Mouse (Mus musculus): ENCODE measurements around the gene Lhx2. TPM values are rescaled to one million over a fixed set of nuclear protein-coding genes. Genes with fewer than 3 reads are reported as not detected.

The Lhx2 gene
- 0.09 and 0.44 TPM in 2 replicates for polyA plus RNA-seq (2015; fragmentation: Nextera tagmentation; extraction: Ambion mirVana)

DNA sequence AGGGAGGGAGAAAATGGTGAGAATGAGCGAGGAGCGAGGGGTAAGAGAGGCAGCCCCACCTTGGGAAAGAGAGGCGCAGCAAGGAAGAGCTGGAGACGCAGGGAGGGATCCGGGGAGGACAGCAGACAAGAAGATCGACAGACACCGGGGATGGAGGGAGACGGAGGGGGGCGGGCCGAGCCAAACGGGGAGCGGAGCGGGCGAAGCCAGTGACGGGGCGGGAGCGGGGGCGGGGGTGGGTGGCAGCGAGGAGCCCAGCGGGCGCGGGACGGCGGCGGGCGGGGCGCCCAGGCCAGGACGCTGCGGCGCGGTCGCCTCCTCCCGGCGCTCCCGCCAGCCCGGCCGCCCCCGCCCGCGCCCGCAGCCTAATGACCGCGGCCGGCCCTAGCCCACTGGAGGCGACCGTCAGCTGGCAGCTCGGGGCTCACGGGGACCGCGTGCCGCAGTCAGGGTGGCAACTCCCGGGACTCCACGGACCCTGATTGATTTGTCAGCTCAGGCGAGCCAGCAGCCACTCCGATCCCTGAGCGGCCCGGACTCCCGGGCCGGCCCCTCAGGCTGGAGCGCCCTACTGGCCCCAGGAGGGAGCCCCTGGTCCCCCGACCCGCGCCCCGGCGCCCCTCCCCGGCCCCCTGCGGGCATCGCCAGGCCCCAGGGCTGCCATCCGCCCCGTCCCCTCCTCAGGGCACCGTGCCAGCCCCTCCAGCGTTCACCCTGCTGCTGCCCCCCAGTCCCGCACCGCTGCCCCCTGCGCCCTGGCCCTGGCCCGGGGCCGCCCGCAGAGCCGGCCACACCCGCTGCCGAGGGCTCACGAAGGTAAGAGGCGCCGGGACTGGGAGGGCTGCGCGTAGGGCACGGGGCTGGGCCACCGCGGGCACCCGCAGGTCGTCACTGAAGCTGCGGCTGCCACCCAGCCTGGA lies at the start of gene Lhx2:
Gene Lhx2, plus strand, starts transcription at position 292 of the 920 bp plus-strand sequence.
- 1% methylated on average over 70 of the region's 92 CpGs for WGBS
- peaks cover 86% of the 10 kb centered on the region for H3K27me3 ChIP-seq (replicated peaks)
- peak; percentile 59 for ATAC-seq
- peaks cover 8% of the 10 kb centered on the region for H3K4me1 ChIP-seq (replicated peaks)
- H3K4me2 ChIP-seq (replicated peaks) = peak within 1 kb of the TSS; percentile 89
- no peaks in the 10 kb centered on the region for H3K36me3 ChIP-seq
- 0 out of 2 replicates have a peak within 1 kb of the TSS, but pooled peaks have one; percentile 8 for H3K9ac ChIP-seq
- H3K27ac ChIP-seq = no peak within 1 kb of the TSS
- no peaks in the 10 kb centered on the region for H3K9me3 ChIP-seq
- H3K4me3 ChIP-seq (replicated peaks) = peak within 1 kb of the TSS; percentile 40

DNA sequence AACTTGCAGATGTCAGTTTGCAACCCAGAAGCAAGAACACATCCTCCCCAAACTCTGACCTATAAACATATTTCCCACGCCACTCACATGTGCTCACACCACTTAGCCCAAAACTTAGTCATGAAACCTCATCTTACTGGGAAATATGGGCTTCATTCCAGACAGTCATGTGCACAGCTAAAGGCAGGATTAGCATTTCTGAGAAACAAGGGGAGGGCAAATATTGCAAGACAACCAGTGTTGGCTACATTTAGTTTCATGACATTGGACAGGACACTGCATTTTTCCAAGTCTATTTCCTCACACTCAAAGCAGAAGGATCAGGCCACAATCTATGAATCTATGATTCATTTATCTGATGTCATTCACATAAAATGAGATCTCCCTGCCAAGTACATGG lies 47.6 kb upstream of the Lhx2 start:
- no peak overlapping the region for H3K27ac ChIP-seq
- ATAC-seq = no peak
- H3K9me3 ChIP-seq = no peaks in the 10 kb centered on the region
- H3K4me2 ChIP-seq (replicated peaks) = no peak overlapping the region
- H3K27me3 ChIP-seq (replicated peaks) = no peaks in the 10 kb centered on the region
- H3K4me1 ChIP-seq (replicated peaks) = 0 out of 2 replicates have a peak, but pooled peaks cover 4% of the 10 kb centered on the region
- H3K9ac ChIP-seq = no peak overlapping the region
- no peaks in the 10 kb centered on the region for H3K36me3 ChIP-seq
- 73% methylated on average over 1 of the region's 1 CpGs for WGBS
- no peak overlapping the region for H3K4me3 ChIP-seq (replicated peaks)

DNA sequence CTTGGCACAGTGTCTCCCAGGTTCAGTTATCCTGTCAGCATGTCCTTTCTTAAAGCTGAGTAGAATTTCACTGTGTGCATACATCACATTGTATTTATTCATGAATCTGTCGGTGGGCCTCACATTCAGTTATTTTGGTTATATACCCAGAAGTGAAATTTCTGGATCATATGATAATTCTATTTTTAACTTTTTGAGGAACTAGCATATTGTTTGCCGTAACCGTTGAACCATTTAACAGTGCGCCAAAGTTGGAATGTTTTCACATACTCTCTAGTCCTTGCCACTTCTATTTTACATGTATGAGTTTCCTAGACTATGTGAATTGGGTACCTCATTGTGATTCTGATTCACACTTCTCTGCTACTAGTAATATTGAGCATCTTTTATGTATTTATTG lies 43.1 kb upstream of the Lhx2 start:
- no peak overlapping the region for H3K4me3 ChIP-seq (replicated peaks)
- no peaks in the 10 kb centered on the region for H3K27me3 ChIP-seq (replicated peaks)
- no peak for ATAC-seq
- no peaks in the 10 kb centered on the region for H3K4me1 ChIP-seq (replicated peaks)
- H3K4me2 ChIP-seq (replicated peaks) = no peak overlapping the region
- H3K9me3 ChIP-seq = no peaks in the 10 kb centered on the region
- H3K36me3 ChIP-seq = no peaks in the 10 kb centered on the region
- H3K9ac ChIP-seq = no peak overlapping the region
- WGBS = 89% methylated on average over 4 of the region's 4 CpGs
- no peak overlapping the region for H3K27ac ChIP-seq

DNA sequence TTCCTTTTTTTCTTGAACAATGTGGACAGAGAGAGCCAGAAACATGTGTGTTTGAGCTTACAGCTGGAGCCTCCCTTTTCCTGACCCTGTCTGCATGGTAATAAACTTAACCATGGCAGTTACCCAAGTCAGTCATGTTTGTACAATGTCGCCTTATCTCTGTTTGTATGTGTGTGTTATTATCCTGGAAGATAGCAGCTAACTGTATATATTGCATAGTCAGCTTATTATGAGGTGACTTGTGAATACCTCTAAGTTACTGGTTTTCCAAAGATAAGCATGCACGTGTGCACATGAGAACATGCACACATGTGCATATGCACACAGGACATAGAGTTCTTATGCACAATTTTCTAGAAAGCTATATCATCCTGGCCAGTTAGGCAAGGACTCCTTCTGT lies 38.1 kb upstream of the Lhx2 start:
- WGBS = 63% methylated on average over 2 of the region's 2 CpGs
- H3K4me3 ChIP-seq (replicated peaks) = no peak overlapping the region
- H3K9ac ChIP-seq = no peak overlapping the region
- H3K27me3 ChIP-seq (replicated peaks) = no peaks in the 10 kb centered on the region
- no peaks in the 10 kb centered on the region for H3K36me3 ChIP-seq
- ATAC-seq = no peak
- H3K27ac ChIP-seq = no peak overlapping the region
- no peaks in the 10 kb centered on the region for H3K9me3 ChIP-seq
- no peak overlapping the region for H3K4me2 ChIP-seq (replicated peaks)
- no peaks in the 10 kb centered on the region for H3K4me1 ChIP-seq (replicated peaks)

DNA sequence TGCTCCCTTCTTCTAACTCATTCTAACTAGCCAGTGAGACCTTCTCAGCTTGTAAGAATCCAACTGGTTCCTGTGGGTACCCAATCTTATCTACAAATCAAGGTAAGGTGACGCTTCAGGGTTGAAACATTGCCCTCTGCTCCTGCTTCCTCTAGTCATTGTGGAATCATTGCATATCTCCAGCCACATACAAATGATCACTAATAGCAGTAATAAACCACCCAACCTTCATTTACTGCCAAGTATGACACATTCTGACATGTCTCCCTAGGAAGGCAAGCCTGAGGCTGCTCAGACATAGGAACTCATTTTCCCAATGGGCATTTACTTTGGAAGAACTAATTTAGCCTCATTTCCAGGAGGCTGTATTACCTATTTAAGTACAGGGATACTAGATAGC lies 33.9 kb upstream of the Lhx2 start:
- 64% methylated on average over 1 of the region's 1 CpGs for WGBS
- Histone ChIP-seq H3K9me3 (no peaks in the 10 kb centered on the region), H3K27ac (no peak overlapping the region), H3K4me2 (replicated peaks) (no peak overlapping the region), H3K27me3 (replicated peaks) (no peaks in the 10 kb centered on the region), H3K36me3 (no peaks in the 10 kb centered on the region), H3K9ac (no peak overlapping the region), H3K4me1 (replicated peaks) (no peaks in the 10 kb centered on the region), H3K4me3 (replicated peaks) (no peak overlapping the region)
- peak; percentile 80 for ATAC-seq

DNA sequence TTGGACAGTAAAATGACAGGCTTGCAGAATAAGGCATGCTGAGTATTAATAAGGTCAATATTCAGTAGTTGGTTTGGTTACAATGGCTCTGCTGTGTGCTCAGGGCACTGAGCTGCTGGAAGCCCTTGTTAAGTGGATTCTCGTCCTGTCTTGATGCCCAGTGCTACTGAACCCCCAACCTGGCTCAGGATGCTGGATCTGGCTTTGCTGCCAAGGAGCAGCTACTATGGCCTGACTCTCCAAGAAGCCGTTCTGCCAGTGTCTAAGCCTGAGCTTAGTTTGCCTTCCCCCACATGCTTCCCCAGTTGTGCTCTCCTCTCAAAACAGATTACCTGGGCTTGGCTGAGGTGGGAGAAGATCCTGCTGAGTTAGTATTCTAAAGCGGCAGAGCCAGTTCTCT lies 26.2 kb upstream of the Lhx2 start:
- Histone ChIP-seq H3K27me3 (replicated peaks) (peaks cover 2% of the 10 kb centered on the region; the same call in 1 of the 2 replicates), H3K4me1 (replicated peaks) (no peaks in the 10 kb centered on the region), H3K27ac (no peak overlapping the region), H3K9ac (no peak overlapping the region), H3K4me2 (replicated peaks) (no peak overlapping the region), H3K4me3 (replicated peaks) (no peak overlapping the region), H3K9me3 (no peaks in the 10 kb centered on the region), H3K36me3 (no peaks in the 10 kb centered on the region)
- ATAC-seq = no peak
- WGBS = 41% methylated on average over 3 of the region's 3 CpGs

DNA sequence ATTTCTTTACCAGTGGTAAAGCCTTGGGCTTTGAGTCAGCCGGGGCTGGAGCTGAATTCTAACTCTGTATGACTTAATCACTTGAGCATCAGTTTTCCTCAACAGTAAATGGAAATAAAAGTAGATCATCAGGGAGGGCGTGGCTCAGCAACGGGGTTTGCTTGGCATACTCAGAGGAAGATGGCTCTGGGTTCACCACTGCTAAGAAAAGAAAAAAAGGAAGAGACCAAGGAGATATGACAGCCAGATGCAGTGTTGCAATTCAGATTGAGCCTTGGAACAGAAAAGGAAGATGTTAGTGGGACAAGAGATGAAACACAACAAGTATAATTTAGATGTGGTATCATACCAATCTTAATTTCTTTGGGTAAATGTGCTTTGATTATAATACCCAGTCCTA lies 25.7 kb upstream of the Lhx2 start:
- Histone ChIP-seq H3K36me3 (no peaks in the 10 kb centered on the region), H3K9ac (no peak overlapping the region), H3K4me1 (replicated peaks) (no peaks in the 10 kb centered on the region), H3K27ac (no peak overlapping the region), H3K4me3 (replicated peaks) (no peak overlapping the region), H3K9me3 (no peaks in the 10 kb centered on the region), H3K27me3 (replicated peaks) (peaks cover 2% of the 10 kb centered on the region; the same call in 1 of the 2 replicates), H3K4me2 (replicated peaks) (no peak overlapping the region)
- 46% methylated on average over 3 of the region's 3 CpGs for WGBS
- ATAC-seq = no peak

DNA sequence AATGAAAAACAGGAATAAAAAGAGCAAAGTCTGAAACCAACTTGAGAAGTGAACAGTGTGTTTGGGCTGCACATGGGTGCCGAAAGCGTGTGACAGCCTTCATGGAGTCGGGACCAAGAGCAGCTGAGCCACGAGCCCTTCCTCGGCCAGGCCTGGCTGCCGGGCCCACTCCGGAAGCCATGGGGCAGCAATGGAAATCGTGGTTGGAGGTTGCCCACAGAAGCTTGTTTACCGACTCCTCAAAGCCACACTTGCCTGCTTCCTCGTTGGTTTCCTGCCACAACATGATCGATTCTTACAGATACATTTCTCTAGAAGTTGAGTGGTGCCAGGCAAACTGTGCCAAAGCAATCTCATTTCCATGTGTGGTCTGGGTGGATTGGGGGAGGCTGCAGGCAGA lies 20.0 kb upstream of the Lhx2 start:
- no peak overlapping the region for H3K4me3 ChIP-seq (replicated peaks)
- 83% methylated on average over 11 of the region's 11 CpGs for WGBS
- H3K36me3 ChIP-seq = no peaks in the 10 kb centered on the region
- no peak overlapping the region for H3K9ac ChIP-seq
- no peak overlapping the region for H3K4me2 ChIP-seq (replicated peaks)
- no peak for ATAC-seq
- H3K4me1 ChIP-seq (replicated peaks) = no peaks in the 10 kb centered on the region
- no peaks in the 10 kb centered on the region for H3K9me3 ChIP-seq
- no peak overlapping the region for H3K27ac ChIP-seq
- peaks cover 3% of the 10 kb centered on the region; the same call in 1 of the 2 replicates for H3K27me3 ChIP-seq (replicated peaks)

DNA sequence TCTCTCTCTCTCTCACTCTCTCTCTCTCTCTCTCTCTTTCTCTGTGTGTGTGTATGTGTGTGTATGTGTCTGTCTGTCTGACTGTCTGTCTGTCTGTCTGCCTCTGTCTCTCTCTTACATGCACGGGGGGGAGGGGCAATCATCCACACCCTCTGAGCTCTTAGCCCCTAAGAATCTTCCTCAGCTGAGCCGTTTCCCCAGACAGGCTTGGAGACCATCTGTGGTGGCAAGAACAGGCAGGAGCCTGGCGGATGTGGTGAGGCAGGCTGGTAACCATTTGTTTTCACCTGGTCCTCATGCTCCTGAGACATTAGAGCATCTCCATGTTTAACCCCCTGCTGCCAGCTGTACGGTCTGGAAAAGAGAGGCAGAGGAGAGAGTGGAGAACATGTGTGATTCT lies 18.2 kb upstream of the Lhx2 start:
- Histone ChIP-seq H3K36me3 (no peaks in the 10 kb centered on the region), H3K4me3 (replicated peaks) (no peak overlapping the region), H3K4me2 (replicated peaks) (no peak overlapping the region), H3K9me3 (no peaks in the 10 kb centered on the region), H3K27me3 (replicated peaks) (peaks cover 3% of the 10 kb centered on the region; the same call in 1 of the 2 replicates), H3K27ac (no peak overlapping the region), H3K9ac (no peak overlapping the region), H3K4me1 (replicated peaks) (no peaks in the 10 kb centered on the region)
- no peak for ATAC-seq
- WGBS = 50% methylated on average over 4 of the region's 4 CpGs

DNA sequence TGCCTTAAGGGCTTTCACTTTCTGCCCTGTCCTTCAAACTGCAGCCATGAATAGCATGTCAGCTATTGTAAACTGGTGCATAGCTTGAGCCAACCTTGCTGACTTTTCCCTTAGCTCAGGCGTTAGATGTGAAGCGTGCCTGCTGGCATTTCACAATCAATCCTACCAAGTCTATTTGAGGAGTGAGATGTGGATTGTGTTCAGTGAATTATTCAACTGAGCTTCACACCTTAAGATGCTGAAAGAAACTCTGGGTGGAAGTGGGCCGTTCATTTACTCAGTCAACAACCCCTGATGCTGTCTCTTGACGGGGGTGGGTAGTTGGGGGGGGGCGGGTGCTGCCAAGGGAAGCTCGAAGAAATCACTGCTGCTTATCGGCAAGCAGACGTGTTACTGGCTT lies 15.7 kb upstream of the Lhx2 start:
- no peak overlapping the region for H3K4me2 ChIP-seq (replicated peaks)
- no peaks in the 10 kb centered on the region for H3K4me1 ChIP-seq (replicated peaks)
- H3K27ac ChIP-seq = no peak overlapping the region
- H3K4me3 ChIP-seq (replicated peaks) = no peak overlapping the region
- no peaks in the 10 kb centered on the region for H3K9me3 ChIP-seq
- no peak overlapping the region for H3K9ac ChIP-seq
- H3K27me3 ChIP-seq (replicated peaks) = peaks cover 3% of the 10 kb centered on the region; the same call in 1 of the 2 replicates
- ATAC-seq = no peak
- H3K36me3 ChIP-seq = no peaks in the 10 kb centered on the region
- WGBS = 41% methylated on average over 8 of the region's 8 CpGs

DNA sequence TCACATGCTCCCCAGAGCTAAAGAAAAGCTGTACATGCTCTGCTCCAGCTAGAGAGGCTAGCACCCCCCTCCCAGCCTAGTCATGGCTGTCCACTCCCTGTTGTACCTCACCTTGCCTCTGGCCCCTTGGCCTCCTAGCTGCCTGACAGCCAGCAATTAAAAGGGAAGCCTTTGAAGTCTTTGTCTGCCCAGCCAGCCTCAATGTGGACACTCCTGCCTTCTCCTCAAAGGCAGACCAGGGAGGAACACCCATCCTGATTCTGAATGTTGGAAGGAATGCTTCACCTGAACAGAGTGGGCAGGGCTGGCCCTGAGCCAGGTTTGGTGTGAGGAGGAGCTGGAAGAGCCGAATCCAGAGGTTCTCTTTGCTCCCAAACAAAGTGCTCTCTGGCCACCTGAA lies 12.4 kb upstream of the Lhx2 start:
- no peak for ATAC-seq
- Histone ChIP-seq H3K27ac (no peak overlapping the region), H3K9ac (no peak overlapping the region), H3K9me3 (no peaks in the 10 kb centered on the region), H3K27me3 (replicated peaks) (peaks cover 3% of the 10 kb centered on the region; the same call in 1 of the 2 replicates), H3K4me2 (replicated peaks) (no peak overlapping the region), H3K36me3 (no peaks in the 10 kb centered on the region), H3K4me1 (replicated peaks) (no peaks in the 10 kb centered on the region), H3K4me3 (replicated peaks) (no peak overlapping the region)
- 45% methylated on average over 1 of the region's 1 CpGs for WGBS

DNA sequence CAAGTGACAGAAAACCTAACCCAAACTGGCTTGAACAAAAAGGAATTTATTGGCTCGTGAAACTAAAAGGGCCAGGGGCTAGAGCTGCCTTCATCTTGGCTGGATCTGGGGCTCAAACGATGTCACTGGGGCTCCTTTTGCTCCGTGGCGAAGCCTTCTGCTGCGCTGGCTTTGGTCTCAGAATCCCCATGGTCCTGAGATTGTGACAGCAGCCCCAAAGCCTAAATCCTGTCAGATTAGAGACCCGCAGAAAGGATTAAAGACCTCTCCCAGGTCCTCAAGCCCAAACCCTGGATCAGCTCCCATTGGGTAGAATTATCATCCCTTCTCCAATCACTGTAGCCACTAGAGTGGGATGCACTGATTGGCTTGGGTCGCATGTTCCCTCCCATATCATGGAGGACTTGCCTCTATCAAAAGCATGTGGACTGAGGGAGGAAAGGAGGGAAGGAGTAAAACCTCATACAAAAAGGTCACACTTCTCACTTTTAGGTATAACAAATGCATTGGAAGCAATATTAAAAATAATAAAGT lies 5.4 kb upstream of the Lhx2 start:
- Histone ChIP-seq H3K27ac (no peak overlapping the region), H3K27me3 (replicated peaks) (peaks cover 48% of the 10 kb centered on the region), H3K36me3 (no peaks in the 10 kb centered on the region), H3K4me2 (replicated peaks) (no peak overlapping the region), H3K9me3 (no peaks in the 10 kb centered on the region), H3K9ac (no peak overlapping the region), H3K4me1 (replicated peaks) (no peaks in the 10 kb centered on the region), H3K4me3 (replicated peaks) (no peak overlapping the region)
- 38% methylated on average over 7 of the region's 7 CpGs for WGBS
- ATAC-seq = no peak

All from intestine, embryonic 15.5 days (tissue).